Mouse (Mus musculus): Measurements from ENCODE around the gene Fgf14. TPM values are rescaled to one million over a fixed set of nuclear protein-coding genes. Genes with fewer than 3 reads are reported as not detected.

Gene Fgf14
- polyA plus RNA-seq, 1 experiment: not detected

DNA sequence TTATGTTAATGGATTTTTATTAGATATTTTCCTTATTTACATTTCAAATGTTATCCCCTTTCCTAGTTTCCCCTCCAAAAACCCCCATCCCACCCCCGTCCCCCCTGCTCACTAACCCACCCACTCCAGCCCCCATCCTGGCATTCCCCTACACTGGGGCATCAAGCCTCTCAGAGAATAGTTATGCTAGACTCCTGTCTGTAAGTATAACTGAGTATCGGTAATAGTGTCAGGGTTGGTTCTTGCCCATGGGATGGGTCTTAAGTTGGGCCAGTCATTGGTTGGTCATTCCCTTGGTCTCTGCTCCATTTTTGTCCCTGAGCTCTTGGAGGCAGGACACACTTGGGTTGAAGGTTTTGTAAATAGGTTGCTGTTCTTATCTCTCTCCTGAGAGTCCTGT is 265.0 kb downstream of the Fgf14 start:
- H3K4me3 ChIP-seq (ENCODE audit: insufficient read depth, low read depth, low read length): no peak overlapping the region
- no peaks in the 10 kb centered on the region for H3K4me1 ChIP-seq (ENCODE audit: control insufficient read depth, insufficient read depth, low read length)
- H3K27ac ChIP-seq (ENCODE audit: insufficient read depth, low read depth, low read length): no peak overlapping the region
- 83% methylated on average over 2 of the region's 2 CpGs for WGBS
- no peak for TF ChIP-seq POLR2A (IDR thresholded peaks at IDR 0.05; ENCODE audit: insufficient read depth, low read depth, low read length)
- no peak for TF ChIP-seq CTCF (IDR thresholded peaks at IDR 0.05; ENCODE audit: insufficient read depth, low read depth, low read length)

DNA sequence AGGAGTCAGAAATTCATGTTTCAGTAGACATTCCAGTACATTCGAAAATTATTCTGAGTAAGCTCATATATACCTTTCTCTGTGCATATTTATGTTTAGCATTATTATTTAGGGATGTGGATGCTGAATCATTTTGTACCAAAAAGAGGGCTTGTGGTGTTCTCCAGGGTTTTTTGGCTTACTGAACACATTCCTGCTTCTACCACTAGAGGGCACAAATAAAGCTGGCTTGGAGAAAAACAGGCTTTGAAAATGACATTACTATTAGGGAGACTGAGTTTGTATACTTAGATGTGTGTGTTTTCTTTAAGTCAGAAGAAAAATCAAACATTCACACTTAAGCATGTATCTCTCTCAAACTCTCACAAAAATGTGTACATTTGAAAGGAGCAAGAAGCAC is 266.0 kb downstream of the Fgf14 start:
- Histone ChIP-seq H3K27ac (ENCODE audit: insufficient read depth, low read depth, low read length) (no peak overlapping the region), H3K4me1 (ENCODE audit: control insufficient read depth, insufficient read depth, low read length) (no peaks in the 10 kb centered on the region), H3K4me3 (ENCODE audit: insufficient read depth, low read depth, low read length) (no peak overlapping the region)
- no peak for TF ChIP-seq CTCF (IDR thresholded peaks at IDR 0.05; ENCODE audit: insufficient read depth, low read depth, low read length)
- no peak for TF ChIP-seq POLR2A (IDR thresholded peaks at IDR 0.05; ENCODE audit: insufficient read depth, low read depth, low read length)
- WGBS: 5% methylated on average over 1 of the region's 1 CpGs

DNA sequence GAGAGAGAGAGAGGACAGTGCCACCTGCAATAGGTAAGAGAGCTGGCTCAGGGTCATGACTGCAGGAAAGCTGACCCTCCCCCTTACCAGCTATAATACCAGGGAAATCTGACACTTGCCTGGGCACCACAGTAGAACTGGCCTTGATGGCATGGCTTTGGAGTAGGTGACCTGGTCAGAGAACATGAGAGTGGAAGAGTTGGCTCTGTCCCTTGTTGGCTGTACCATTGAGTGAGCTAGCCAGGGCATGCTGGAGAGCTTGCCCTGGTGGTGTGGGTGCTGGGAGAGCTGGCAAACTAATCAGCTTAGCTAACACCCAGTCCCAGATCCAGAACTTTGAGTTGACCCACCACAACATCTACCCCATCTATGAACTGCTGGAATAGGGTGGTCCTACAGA is 348.5 kb downstream of the Fgf14 start:
- TF ChIP-seq POLR2A (IDR thresholded peaks at IDR 0.05; ENCODE audit: insufficient read depth, low read depth, low read length) (no peak), CTCF (IDR thresholded peaks at IDR 0.05; ENCODE audit: insufficient read depth, low read depth, low read length) (no peak)
- H3K4me3 ChIP-seq (ENCODE audit: insufficient read depth, low read depth, low read length): no peak overlapping the region
- H3K4me1 ChIP-seq (ENCODE audit: control insufficient read depth, insufficient read depth, low read length): no peaks in the 10 kb centered on the region
- H3K27ac ChIP-seq (ENCODE audit: insufficient read depth, low read depth, low read length): no peak overlapping the region

DNA sequence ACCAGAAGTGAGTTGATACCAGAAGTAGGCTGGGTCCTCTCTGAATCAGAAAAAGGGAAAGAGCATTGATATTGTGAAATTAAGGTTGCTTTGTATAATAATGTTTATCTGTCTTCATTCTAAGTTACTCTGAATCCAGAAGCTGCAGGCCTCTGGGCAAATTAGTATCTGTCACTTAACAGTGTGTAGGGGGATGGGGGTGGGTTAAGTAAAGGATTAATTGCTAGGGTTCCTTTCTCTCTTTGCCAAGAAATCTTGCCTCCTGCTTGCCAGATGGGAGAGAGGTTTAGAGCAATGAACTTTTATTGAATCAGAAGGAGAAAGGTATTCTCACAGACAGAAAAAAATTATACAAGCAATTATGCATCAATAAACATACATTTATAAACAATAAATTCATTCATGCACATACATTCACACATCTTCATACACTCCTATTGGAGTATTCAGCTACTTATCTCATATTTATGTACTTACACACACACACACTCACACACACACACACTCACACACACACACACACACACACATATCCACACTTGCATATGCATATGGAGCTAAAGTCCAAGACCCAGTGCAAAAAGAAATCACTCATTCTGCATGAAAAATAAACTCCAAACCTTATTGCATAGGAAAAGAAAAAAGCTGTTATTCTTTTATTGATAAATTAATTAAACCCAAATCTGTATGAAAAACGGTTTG is 357.8 kb downstream of the Fgf14 start:
- WGBS: 26% methylated on average over 1 of the region's 1 CpGs
- H3K4me3 ChIP-seq (ENCODE audit: insufficient read depth, low read depth, low read length): no peak overlapping the region
- TF ChIP-seq POLR2A (IDR thresholded peaks at IDR 0.05; ENCODE audit: insufficient read depth, low read depth, low read length): no peak
- TF ChIP-seq CTCF (IDR thresholded peaks at IDR 0.05; ENCODE audit: insufficient read depth, low read depth, low read length): no peak
- no peak overlapping the region for H3K27ac ChIP-seq (ENCODE audit: insufficient read depth, low read depth, low read length)
- H3K4me1 ChIP-seq (ENCODE audit: control insufficient read depth, insufficient read depth, low read length): no peaks in the 10 kb centered on the region

DNA sequence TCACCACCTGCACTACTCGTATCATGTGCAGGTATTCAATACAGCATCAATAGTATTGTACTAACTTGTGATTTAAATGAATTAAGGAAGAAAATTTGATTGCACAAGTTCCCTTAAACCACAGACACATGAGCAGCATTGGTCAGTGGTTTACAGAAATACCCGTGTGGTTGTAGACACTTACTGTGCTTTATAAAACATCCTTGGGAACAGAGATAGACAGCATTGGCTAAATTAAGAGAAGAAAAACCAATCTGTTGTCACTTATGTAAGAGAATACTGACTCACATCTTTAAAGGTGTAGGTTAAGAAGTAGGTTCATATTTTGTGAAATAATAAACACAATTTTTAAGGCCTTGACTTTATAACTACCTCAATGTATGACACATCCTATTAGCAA is 361.4 kb downstream of the Fgf14 start:
- Histone ChIP-seq H3K4me3 (ENCODE audit: insufficient read depth, low read depth, low read length) (no peak overlapping the region), H3K4me1 (ENCODE audit: control insufficient read depth, insufficient read depth, low read length) (no peaks in the 10 kb centered on the region), H3K27ac (ENCODE audit: insufficient read depth, low read depth, low read length) (no peak overlapping the region)
- TF ChIP-seq CTCF (IDR thresholded peaks at IDR 0.05; ENCODE audit: insufficient read depth, low read depth, low read length) (no peak), POLR2A (IDR thresholded peaks at IDR 0.05; ENCODE audit: insufficient read depth, low read depth, low read length) (no peak)
- WGBS: 82% methylated on average over 2 of the region's 2 CpGs

DNA sequence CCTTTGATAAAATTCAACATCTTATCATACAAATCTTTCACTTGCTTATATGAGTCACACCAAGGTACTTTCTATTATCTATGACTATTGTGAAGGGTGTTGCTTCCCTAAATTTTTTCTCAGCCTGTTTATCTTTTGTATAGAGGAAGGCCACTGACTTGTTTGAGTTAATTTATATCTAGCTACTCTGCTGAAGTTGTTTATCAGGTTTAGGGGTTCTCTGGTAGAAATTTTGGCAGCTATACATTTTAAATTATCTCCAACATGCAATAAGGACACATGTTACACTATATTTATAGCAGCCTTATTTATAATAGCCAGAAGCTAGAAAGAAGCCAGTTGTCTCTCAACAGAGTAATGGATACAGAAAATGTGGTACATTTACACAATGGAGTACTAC is 389.9 kb downstream of the Fgf14 start:
- Histone ChIP-seq H3K4me1 (ENCODE audit: control insufficient read depth, insufficient read depth, low read length) (no peaks in the 10 kb centered on the region), H3K4me3 (ENCODE audit: insufficient read depth, low read depth, low read length) (no peak overlapping the region), H3K27ac (ENCODE audit: insufficient read depth, low read depth, low read length) (no peak overlapping the region)
- TF ChIP-seq CTCF (IDR thresholded peaks at IDR 0.05; ENCODE audit: insufficient read depth, low read depth, low read length): no peak
- TF ChIP-seq POLR2A (IDR thresholded peaks at IDR 0.05; ENCODE audit: insufficient read depth, low read depth, low read length): no peak

DNA sequence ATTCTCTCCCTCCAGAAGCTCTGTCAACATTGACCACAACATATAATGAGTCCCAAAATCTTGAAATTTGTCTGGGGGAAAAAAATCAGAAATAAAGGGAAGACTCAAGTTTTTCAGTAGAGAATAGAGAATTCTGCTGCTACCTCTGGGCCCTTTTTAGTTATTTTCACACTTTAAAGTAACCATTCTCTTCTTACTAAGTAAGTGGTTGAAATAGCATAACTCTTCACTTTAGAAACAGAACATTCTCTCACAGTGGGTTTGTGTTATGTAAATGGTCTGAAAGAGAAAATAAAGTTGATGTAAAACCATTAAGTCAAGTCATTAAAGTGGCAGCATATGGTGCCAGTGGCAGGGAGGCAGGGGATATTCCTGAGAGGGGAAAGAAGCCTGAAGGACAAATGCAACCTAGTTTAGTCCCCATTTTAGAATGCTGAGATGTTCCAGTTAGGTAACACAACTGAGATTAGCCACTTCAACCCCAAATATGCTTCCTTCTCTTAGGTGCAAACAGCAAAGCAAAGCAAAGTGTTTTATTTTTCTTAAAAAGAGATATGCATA is 398.5 kb downstream of the Fgf14 start:
- H3K27ac ChIP-seq (ENCODE audit: insufficient read depth, low read depth, low read length): no peak overlapping the region
- TF ChIP-seq POLR2A (IDR thresholded peaks at IDR 0.05; ENCODE audit: insufficient read depth, low read depth, low read length) (no peak), CTCF (IDR thresholded peaks at IDR 0.05; ENCODE audit: insufficient read depth, low read depth, low read length) (no peak)
- H3K4me1 ChIP-seq (ENCODE audit: control insufficient read depth, insufficient read depth, low read length): no peaks in the 10 kb centered on the region
- no peak overlapping the region for H3K4me3 ChIP-seq (ENCODE audit: insufficient read depth, low read depth, low read length)

DNA sequence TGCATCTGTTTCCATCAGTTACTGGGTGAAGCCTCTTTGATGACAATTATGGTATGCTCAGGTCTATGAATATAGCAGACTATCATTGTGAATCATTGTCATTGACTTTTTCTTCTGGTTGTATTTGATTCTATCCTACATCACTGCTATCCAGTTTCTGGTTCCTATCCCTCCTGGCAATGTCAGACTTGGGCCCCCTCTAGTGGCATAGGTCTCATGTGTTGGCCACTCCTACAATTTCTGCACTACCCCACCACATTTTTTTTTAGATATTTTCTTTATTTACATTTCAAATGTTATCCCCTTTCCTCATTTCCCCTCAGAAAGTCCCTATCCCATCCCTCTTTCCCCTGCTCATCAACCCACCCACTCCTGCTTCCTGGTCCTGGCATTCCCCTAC is 409.9 kb downstream of the Fgf14 start:
- H3K27ac ChIP-seq (ENCODE audit: insufficient read depth, low read depth, low read length): no peak overlapping the region
- no peaks in the 10 kb centered on the region for H3K4me1 ChIP-seq (ENCODE audit: control insufficient read depth, insufficient read depth, low read length)
- H3K4me3 ChIP-seq (ENCODE audit: insufficient read depth, low read depth, low read length): no peak overlapping the region
- TF ChIP-seq CTCF (IDR thresholded peaks at IDR 0.05; ENCODE audit: insufficient read depth, low read depth, low read length) (no peak), POLR2A (IDR thresholded peaks at IDR 0.05; ENCODE audit: insufficient read depth, low read depth, low read length) (no peak)

DNA sequence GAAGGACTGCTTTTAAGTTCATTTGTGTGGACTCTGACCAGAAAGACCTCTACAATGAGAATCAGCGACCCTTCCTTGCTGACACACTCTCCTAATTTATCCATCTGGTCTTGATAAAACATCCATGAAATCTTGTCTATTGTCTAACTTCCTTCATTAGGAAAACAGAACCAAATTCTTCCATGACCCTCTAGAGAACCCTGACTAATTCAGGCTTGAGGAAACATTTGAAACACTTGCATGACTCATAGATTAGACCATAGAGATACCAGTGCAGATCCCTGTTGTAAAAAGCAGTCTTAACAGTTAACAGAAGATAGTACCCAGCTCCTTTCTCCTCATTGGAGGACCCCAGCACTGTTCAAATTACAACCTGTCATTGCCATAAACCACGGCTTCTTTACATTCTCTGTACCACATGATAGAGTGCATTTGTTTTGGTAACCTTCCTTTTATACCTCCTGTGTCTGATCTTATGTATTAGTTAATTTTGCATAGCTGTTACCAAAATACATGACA is 412.3 kb downstream of the Fgf14 start:
- H3K4me1 ChIP-seq (ENCODE audit: control insufficient read depth, insufficient read depth, low read length): no peaks in the 10 kb centered on the region
- WGBS: 58% methylated on average over 2 of the region's 2 CpGs
- H3K27ac ChIP-seq (ENCODE audit: insufficient read depth, low read depth, low read length): no peak overlapping the region
- no peak overlapping the region for H3K4me3 ChIP-seq (ENCODE audit: insufficient read depth, low read depth, low read length)
- TF ChIP-seq POLR2A (IDR thresholded peaks at IDR 0.05; ENCODE audit: insufficient read depth, low read depth, low read length) (no peak), CTCF (IDR thresholded peaks at IDR 0.05; ENCODE audit: insufficient read depth, low read depth, low read length) (no peak)
